Mouse (Mus musculus) MEL-GATA-1-ER (cell line): ENCODE results near the gene Cracr2a.

Experiments used
- DNase-seq: peaks from one replicate; pipeline ENCODE4 v3.0.0-alpha.2; 2012; ENCODE audit warnings: low read depth; ENCODE audit errors: extremely low read depth

Cracr2a gene

GRCm38 (mm10) chr6:127565951-127566732, 5.0 kb downstream of the Cracr2a start:
- no peak for DNase-seq

DNA sequence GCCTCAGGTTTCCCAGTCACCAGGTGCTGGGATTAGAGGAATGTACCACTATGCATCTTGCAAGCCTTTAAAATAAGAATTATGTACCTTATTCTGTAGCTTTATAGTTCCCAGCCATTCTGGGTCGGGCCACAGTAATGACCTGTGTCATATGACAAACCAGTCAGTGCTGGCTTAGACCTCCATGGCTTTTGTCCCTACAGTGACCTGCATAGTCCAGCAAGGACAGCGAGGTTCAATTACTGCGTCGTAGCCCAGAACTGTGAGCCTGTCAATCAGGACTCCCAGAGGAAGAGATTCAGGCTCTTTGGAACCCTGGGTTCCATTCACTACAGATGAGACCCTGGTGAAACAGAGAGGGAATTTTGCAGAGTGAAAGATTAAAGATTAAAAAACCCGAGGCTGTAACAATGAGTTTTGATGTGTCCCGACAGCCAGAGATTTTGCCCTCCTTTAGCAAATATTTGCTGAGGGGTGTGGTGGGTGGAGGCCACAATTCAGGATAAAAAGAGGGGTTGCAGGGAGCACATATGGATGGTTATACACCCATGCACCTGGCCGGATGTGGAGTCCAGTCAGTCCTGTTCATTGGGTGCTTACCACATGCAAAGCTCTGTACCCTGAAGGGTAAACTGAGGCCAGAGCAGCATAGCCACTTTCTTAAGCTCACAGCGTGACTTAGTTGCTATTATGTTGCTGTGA, 10.9 kb downstream of the Cracr2a start:
- no peak for DNase-seq

- no peak for DNase-seq
These were observed 12.8 kb downstream of the Cracr2a start for GRCm38 (mm10) chr6:127573779-127574463.

DNA sequence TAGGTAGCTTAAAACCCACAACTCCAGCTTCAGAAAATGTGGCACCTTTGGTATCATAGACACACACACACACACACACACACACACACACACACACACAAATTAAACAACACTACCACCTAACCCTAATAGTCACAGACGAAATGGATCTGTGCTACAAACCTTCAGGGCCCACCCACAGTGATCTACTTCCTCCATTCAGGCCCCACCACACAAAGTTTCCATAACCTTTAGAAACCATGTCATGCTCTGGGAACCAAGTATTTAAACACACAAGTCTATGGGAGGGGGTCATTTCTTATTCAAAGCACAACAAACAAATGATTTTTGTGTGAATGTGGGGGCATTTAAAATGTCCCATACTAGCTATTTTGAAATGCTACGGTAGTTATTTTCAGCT, 14.1 kb downstream of the Cracr2a start:
- DNase-seq: no peak

GRCm38 (mm10) chr6:127577688-127578087, 16.6 kb downstream of the Cracr2a start:
- DNase-seq: peak; percentile 17

DNA sequence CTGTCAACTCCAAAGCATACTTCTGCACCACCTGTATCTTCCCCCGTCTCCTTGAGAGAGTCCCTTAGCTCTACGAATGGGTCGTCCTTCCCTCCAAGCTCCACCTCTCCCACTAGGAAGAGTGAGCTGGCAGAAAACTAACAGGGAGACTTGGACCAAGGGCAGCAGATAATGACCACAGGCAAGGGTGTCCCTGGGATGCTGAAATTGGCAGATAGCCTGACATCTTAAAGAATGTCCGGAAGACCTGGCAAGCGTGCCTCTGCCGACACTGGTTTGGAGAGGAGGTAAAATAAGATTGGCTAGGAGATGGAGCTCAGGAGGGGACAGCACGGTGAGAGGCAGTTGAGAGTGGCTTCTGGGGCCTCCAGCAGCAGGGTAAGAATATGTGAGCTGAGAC, 17.2 kb downstream of the Cracr2a start:
- no peak for DNase-seq

- DNase-seq: no peak
These were observed 17.7 kb downstream of the Cracr2a start for GRCm38 (mm10) chr6:127578810-127579209.

GRCm38 (mm10) chr6:127581915-127582314, 20.8 kb downstream of the Cracr2a start:
- no peak for DNase-seq

DNA sequence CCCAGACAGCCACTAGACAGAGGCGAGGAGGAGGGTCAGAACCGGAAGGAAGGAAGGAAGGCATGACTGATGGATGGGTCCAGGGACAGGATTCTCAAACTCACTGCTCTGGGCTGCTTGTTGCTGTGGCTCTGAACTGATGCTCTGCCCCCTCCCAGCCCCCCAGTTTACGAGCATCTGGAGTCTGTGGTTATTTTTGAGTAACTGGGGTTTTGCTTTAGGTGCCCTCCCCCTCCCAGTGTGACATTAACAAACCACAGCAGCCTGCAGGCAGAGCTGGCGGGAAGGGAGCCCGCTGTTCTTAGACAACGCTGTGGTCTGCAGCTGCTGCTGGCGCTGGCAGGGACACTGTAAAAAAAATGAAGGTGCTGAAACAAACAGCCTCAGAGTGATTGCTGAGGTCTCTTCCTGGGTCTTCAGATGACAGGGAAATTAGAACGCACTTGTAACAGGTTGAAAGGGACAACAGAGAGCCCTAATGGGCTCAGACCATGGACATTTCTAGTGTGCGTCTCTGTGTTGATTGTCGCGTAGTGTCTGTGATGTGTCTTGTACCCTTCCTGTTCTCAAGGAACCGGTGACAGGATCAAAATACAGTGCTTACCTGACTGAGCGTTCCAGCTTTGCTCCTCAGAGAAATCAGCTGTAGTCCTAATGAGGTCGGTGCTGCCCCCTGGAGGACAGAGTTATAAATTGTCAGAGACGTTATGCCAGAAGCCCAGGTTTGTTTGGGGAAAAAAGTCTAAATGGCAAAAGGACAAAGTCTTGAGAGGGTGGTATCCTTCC, 21.4 kb downstream of the Cracr2a start:
- DNase-seq: peak; percentile 18

GRCm38 (mm10) chr6:127591467-127591866, 30.3 kb downstream of the Cracr2a start:
- no peak for DNase-seq

GRCm38 (mm10) chr6:127593487-127593886, 32.3 kb downstream of the Cracr2a start:
- no peak for DNase-seq

DNA sequence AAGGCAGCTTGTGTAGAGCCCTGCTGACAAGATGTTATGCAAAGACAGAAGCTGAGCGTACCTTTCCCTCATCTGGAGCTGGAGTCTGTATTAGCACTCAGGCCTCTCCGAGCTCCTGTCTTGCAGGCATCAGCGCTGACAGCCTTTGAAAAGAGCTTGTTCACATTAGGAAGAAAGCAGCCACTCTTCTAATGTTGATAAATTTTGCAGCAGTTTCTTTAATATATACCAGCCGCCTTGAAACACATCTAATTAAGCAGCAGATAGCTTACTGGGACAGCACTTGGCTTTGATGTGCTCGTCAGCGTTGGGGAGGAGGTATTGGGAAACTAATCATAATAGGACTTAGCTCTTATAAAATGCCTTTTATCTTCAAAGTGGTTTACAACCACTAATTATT, 38.1 kb downstream of the Cracr2a start:
- no peak for DNase-seq

GRCm38 (mm10) chr6:127605067-127606025, 44.2 kb downstream of the Cracr2a start:
- no peak for DNase-seq

DNA sequence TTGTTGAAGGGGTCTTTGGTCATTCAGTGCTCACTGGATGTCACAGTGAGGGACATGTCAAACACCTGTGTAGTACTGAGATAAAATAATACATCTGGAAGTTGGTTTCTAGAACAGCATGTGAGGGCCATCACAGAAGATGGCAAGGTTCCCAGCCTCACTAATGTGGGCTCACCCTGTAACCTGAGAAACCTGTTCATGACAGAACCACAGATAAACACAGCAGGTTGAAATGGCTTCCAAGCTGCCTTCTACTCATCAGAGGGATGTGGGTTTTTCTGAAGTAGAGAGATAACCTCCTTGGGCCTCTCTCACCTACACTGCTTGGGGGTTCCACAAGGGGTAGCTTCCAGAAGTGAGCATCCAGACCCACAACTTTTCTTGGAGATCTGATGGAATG, 48.5 kb downstream of the Cracr2a start:
- DNase-seq: no peak

DNA sequence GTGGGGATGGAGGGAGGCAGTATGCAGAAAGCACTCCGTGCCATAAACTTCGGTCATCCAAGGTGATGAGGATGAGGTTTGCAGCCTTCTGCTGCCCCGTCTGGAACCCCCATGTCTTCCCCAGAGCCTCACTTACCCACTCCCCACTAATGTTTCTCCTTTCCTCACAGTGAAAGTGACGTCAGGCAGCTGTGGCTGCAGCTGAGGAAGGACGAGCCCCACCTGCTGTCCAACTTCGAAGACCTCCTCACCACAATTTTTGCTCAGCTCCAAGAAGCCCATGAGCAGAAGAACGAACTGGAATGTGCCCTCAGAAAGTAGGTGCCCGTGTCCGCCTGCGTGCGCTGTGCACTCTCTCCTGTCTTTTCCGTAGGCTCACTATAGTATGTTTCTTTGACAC, 50.1 kb downstream of the Cracr2a start:
- no peak for DNase-seq

DNA sequence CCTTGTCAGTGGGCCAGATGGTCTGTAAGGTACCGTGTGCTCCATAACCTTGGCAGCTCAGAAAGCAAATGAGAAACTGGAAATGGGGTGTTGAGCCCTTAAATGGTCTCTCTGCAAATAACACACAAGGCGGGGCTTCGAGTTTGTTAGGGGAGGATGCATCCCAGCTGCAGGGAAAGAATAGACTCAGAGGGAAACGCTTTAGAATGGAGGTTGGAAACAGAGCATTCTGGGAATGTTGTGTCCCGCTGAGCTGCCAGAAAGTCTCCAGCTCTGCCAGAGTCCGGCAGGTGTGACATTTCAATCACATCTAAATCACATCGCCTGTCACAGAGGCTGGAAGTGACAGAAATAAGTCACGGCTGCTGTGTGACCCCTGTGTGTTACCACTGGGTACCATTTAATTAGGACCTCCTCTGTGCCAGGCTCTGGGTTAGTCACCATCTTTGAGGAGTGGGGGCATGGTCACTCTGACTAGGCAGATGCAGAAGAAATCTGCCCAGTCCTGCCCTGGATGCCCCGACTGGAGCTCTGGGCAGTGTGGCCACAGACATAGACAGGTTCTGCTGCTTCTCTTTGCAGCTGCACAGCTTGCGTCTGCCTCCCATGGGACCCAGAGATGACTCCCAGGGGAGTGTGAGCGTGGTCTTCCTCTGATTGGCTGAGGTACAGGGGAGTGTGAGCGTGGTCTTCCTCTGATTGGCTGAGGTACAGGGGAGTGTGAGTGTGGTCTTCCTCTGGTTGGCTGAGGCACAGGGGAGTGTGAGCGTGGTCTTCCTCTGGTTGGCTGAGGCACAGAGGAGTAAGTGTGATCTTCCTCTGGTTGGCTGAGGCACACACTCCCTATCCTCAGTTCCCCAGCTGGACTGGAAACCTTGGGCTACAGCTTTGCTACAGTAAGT, 53.2 kb downstream of the Cracr2a start:
- DNase-seq: no peak

- DNase-seq: no peak
These were observed 55.5 kb downstream of the Cracr2a start for GRCm38 (mm10) chr6:127616623-127617022.

DNA sequence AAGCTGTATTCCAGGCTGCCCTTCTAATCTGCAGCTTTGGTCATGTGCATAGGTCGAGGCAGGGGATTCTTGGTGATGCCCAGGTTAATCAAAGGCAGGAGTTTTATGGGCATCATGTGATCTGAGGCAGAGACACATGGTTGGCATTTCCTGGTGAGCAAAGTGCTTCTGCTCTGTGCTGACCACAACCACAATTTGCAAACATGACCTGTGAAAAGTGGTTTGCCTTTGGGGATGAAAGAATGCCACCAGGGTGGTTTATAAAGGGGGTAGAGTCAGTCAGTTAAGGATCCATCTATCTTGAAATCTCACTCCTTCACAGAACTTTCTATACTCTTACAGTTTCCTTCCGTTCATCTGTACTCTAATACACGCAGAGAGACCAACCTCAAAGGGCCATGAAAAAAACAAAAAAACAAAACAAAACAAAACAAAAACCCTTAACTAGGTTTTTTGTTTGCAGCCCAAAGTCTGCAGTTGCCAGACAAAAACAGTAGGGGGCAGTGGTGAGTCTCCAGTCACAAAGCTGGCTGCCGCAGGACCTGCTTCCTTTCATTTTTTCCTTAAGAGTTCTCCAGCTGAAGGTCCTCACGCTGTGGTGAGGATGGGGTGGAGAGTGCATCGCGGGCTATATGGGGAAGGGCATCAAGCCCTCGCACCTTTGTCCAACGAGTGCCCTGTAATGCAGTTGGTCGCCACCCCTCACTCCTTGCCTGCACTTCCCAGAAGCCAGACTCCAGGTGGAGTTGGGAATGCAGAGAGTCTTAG, 56.3 kb downstream of the Cracr2a start:
- DNase-seq: no peak

- no peak for DNase-seq
These were observed 57.5 kb downstream of the Cracr2a start for GRCm38 (mm10) chr6:127618686-127619085.
